Mouse (Mus musculus): ENCODE measurements at regions not wholly inside any gene's neighbourhood (a gene's known extent, or its start where the extent isn't known, plus 50 kb on each side); places are given as distances from the start of the nearest gene placed in this dataset.
A peak's percentile ranks its signal among the peaks of the same experiment; 100 is the strongest.

DNA sequence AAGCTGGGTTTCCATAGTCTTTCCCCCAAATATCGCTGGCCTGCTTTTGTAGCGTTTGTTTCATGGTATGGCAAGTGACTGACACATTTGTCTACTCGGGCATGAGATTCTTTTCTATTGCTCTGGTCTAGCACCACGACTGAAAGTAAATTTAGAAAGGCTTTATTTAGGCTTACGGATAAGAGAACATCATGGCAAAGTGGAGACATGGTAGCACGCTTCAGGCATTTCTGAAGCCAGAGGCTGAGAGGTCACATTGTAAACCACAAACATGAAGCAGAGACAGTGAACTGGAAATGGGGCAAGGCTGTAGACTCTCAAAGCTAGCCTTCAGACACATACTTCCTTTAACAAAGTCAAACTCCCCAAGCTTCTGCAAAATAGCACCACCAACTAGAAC, 93.9 kb downstream of the Cmpk2 start:
- ATAC-seq (ENCODE audit: low FRiP score): no peak
- Histone ChIP-seq H3K27ac (no peak overlapping the region), H3K27me3 (no peaks in the 10 kb centered on the region), H3K36me3 (no peaks in the 10 kb centered on the region), H3K9ac (no peak overlapping the region), H3K4me2 (replicated peaks) (no peak overlapping the region), H3K9me3 (replicated peaks) (no peaks in the 10 kb centered on the region), H3K4me1 (no peaks in the 10 kb centered on the region), H3K4me3 (no peak overlapping the region)
- 83% methylated on average over 6 of the region's 6 CpGs for WGBS

GRCm38 (mm10) chr12:26559560-26559959, 90.6 kb downstream of the Cmpk2 start:
- Histone ChIP-seq H3K9ac (no peak overlapping the region), H3K4me1 (peaks cover 13% of the 10 kb centered on the region), H3K27me3 (no peaks in the 10 kb centered on the region), H3K36me3 (no peaks in the 10 kb centered on the region), H3K4me2 (replicated peaks) (no peak overlapping the region), H3K4me3 (no peak overlapping the region), H3K9me3 (replicated peaks) (no peaks in the 10 kb centered on the region), H3K27ac (no peak overlapping the region)
- no peak for ATAC-seq (ENCODE audit: low FRiP score)
- WGBS: 75% methylated on average over 3 of the region's 3 CpGs

DNA sequence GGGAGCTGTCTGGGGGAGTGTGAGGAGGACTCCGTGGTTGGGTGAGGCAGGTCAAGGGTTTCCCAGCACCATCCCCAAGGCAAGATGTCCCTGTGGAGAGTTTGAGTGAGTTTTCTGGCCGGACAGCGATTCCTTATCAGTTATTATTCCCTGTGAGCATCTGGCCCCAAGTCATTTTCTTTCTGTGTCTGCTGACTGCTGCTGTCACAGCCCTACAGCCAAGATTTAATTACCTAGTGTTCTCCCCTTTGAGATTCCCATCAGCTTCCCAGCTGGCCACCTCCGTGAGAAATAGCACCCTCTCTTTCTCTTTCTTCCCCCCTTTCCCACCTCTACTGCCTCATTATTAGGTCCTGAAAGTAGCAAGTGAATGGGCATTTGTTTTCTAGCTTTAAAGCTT, 88.4 kb downstream of the Cmpk2 start:
- Histone ChIP-seq H3K36me3 (no peaks in the 10 kb centered on the region), H3K27ac (peak overlapping the region; percentile 80), H3K4me3 (no peak overlapping the region), H3K9ac (no peak overlapping the region), H3K9me3 (replicated peaks) (no peaks in the 10 kb centered on the region), H3K27me3 (no peaks in the 10 kb centered on the region), H3K4me2 (replicated peaks) (no peak overlapping the region), H3K4me1 (peaks cover 13% of the 10 kb centered on the region)
- ATAC-seq (ENCODE audit: low FRiP score): no peak; the same call in 1 of the 2 replicates
- 5% methylated on average over 4 of the region's 4 CpGs for WGBS

- 0 out of 2 replicates have a peak, but pooled peaks have one; percentile 43 for ATAC-seq (ENCODE audit: low FRiP score)
- Histone ChIP-seq H3K9me3 (replicated peaks) (no peaks in the 10 kb centered on the region), H3K4me1 (peaks cover 15% of the 10 kb centered on the region; the same call in 1 of the 2 replicates), H3K9ac (no peak overlapping the region), H3K36me3 (no peaks in the 10 kb centered on the region), H3K4me2 (replicated peaks) (no peak overlapping the region), H3K27me3 (no peaks in the 10 kb centered on the region), H3K27ac (peak overlapping the region; percentile 40), H3K4me3 (no peak overlapping the region)
- WGBS: 57% methylated on average over 10 of the region's 10 CpGs
Observed at GRCm38 (mm10) chr12:26551168-26551926, 82.3 kb downstream of the Cmpk2 start.

GRCm38 (mm10) chr12:26547466-26547865, 78.5 kb downstream of the Cmpk2 start:
- ATAC-seq (ENCODE audit: low FRiP score): no peak
- 36% methylated on average over 1 of the region's 1 CpGs for WGBS
- H3K27me3 ChIP-seq: no peaks in the 10 kb centered on the region
- no peak overlapping the region for H3K4me2 ChIP-seq (replicated peaks)
- no peak overlapping the region for H3K27ac ChIP-seq
- H3K9ac ChIP-seq: no peak overlapping the region
- H3K9me3 ChIP-seq (replicated peaks): no peaks in the 10 kb centered on the region
- H3K36me3 ChIP-seq: no peaks in the 10 kb centered on the region
- no peak overlapping the region for H3K4me3 ChIP-seq
- peaks cover 18% of the 10 kb centered on the region; the same call in 1 of the 2 replicates for H3K4me1 ChIP-seq

DNA sequence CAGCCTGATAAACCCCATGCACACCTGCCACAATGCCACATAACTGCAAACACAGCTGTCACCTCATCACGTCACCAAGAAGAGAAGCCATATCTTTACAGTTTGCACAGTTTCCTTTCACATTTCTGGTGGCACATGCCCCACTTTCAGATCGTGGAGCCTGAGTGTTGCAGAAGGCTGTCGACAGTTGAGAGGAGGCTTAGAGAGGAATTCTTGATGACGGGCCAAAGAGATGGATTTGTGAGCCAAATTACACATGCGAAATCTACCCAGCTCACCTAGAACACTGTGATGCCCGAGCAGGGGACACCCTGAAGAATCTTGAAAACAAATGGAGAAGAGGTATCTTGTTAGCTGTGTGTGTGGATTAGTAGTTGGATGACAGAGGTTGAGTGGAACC, 77.4 kb downstream of the Cmpk2 start:
- Histone ChIP-seq H3K9me3 (replicated peaks) (no peaks in the 10 kb centered on the region), H3K36me3 (no peaks in the 10 kb centered on the region), H3K4me2 (replicated peaks) (no peak overlapping the region), H3K27ac (no peak overlapping the region), H3K27me3 (no peaks in the 10 kb centered on the region), H3K4me3 (no peak overlapping the region), H3K4me1 (peaks cover 13% of the 10 kb centered on the region; the same call in 1 of the 2 replicates), H3K9ac (no peak overlapping the region)
- 87% methylated on average over 6 of the region's 6 CpGs for WGBS
- ATAC-seq (ENCODE audit: low FRiP score): no peak

DNA sequence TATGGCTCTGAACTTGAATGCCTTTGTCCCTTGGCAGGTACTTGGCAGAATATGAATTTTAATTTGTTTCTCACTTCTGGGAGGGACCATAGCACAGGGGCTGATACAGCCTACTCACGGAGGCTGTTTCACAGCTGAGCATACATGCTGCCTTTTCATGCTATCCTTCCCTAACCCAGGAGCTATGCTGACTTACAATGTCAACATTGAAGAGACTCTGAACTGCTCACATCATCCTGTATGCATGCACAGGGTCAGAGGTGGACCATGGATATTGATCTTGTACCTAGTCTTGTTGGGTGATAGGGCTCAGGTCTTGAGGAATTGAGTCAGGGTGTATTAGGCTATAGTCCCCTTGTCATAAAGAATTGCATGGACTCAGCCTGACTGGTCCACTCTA, 74.5 kb downstream of the Cmpk2 start:
- no peak for ATAC-seq (ENCODE audit: low FRiP score)
- H3K4me3 ChIP-seq: no peak overlapping the region
- no peak overlapping the region for H3K9ac ChIP-seq
- H3K27ac ChIP-seq: no peak overlapping the region
- peaks cover 4% of the 10 kb centered on the region; the same call in 1 of the 2 replicates for H3K4me1 ChIP-seq
- no peaks in the 10 kb centered on the region for H3K9me3 ChIP-seq (replicated peaks)
- H3K4me2 ChIP-seq (replicated peaks): no peak overlapping the region
- WGBS: 80% methylated on average over 1 of the region's 1 CpGs
- no peaks in the 10 kb centered on the region for H3K27me3 ChIP-seq
- H3K36me3 ChIP-seq: no peaks in the 10 kb centered on the region

- H3K4me2 ChIP-seq (replicated peaks): no peak overlapping the region
- 28% methylated on average over 2 of the region's 2 CpGs for WGBS
- ATAC-seq (ENCODE audit: low FRiP score): no peak
- no peak overlapping the region for H3K27ac ChIP-seq
- H3K4me3 ChIP-seq: no peak overlapping the region
- H3K27me3 ChIP-seq: no peaks in the 10 kb centered on the region
- H3K9ac ChIP-seq: no peak overlapping the region
- H3K9me3 ChIP-seq (replicated peaks): no peaks in the 10 kb centered on the region
- H3K4me1 ChIP-seq: peaks cover 4% of the 10 kb centered on the region; the same call in 1 of the 2 replicates
- no peaks in the 10 kb centered on the region for H3K36me3 ChIP-seq
Observed at GRCm38 (mm10) chr12:26542451-26542850, 73.4 kb downstream of the Cmpk2 start.

DNA sequence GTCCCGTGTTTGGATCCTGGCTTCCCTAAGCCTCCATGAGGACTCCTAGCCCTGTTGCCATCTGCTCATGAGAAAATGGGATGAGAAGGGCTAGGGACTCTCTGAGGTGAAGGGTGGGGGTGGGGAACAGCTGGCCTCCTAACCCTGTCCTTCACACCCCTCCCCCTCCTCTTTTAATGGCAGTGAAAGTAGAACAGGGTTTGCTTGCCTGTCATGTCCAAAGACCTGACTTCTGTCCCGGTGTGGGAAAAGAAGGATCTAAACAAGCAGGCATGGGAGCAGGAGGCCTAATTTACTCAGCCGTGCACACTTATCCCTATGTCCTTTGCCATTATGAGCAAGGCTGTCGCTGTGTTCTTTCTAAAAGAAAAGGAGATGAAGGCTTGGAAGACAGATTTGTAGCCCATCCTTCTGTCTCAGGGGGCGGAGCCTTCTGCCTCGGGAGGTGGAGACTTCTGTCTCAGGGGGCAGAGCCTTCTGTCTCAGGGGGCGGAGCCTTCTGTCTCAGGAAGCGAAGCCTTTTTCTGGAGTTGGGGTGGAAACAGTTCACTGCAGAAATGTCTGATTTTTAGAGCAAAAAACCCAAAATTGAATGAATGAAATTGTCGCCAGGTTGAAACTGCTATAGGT, 66.4 kb downstream of the Cmpk2 start:
- H3K36me3 ChIP-seq: no peaks in the 10 kb centered on the region
- peak overlapping the region; percentile 95 for H3K27ac ChIP-seq
- 56% methylated on average over 9 of the region's 9 CpGs for WGBS
- 0 out of 2 replicates have a peak, but pooled peaks have one; percentile 9 for ATAC-seq (ENCODE audit: low FRiP score)
- H3K4me3 ChIP-seq: no peak overlapping the region
- H3K4me2 ChIP-seq (replicated peaks): no peak overlapping the region
- no peaks in the 10 kb centered on the region for H3K27me3 ChIP-seq
- peaks cover 22% of the 10 kb centered on the region for H3K4me1 ChIP-seq
- H3K9me3 ChIP-seq (replicated peaks): no peaks in the 10 kb centered on the region
- H3K9ac ChIP-seq: no peak overlapping the region

GRCm38 (mm10) chr12:26534229-26535105, 65.5 kb downstream of the Cmpk2 start:
- ATAC-seq (ENCODE audit: low FRiP score): peak; percentile 79
- 15% methylated on average over 9 of the region's 9 CpGs for WGBS
- no peaks in the 10 kb centered on the region for H3K9me3 ChIP-seq (replicated peaks)
- H3K4me1 ChIP-seq: peaks cover 22% of the 10 kb centered on the region
- peak overlapping the region; percentile 38; the same call in 1 of the 2 replicates for H3K9ac ChIP-seq
- H3K4me2 ChIP-seq (replicated peaks): peak overlapping the region; percentile 42
- H3K27ac ChIP-seq: peak overlapping the region; percentile 95
- no peak overlapping the region for H3K4me3 ChIP-seq
- H3K27me3 ChIP-seq: no peaks in the 10 kb centered on the region
- no peaks in the 10 kb centered on the region for H3K36me3 ChIP-seq

DNA sequence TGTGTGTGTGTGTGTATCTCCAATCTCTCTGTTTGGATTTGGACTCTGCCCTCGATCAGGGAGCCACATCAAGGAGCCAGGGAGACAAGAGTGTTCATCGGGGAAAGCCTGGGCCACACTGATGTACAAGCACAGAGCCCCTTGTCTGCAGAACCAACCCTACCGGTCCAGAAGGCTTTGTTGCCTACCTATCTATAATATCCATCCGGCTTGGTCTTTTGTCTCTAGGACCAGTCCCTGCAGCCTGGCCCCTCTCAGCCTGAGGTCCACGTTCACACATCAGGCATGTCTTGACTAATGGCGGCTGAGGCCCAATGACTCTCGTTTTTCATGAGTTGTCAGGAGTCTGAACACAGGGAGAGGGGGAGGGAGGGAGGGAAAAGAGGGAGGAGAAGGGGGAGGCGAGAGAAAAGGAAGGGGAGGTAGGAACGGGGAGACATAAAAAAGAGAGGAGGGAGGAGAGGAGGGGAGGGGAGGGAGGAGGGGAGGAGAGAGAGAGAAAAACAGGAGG, 64.7 kb downstream of the Cmpk2 start:
- ATAC-seq (ENCODE audit: low FRiP score): peak; percentile 80
- H3K4me2 ChIP-seq (replicated peaks): peak overlapping the region; percentile 42
- H3K9me3 ChIP-seq (replicated peaks): no peaks in the 10 kb centered on the region
- no peaks in the 10 kb centered on the region; the same call in 1 of the 2 replicates for H3K27me3 ChIP-seq
- H3K4me1 ChIP-seq: peaks cover 22% of the 10 kb centered on the region
- no peak overlapping the region; the same call in 1 of the 2 replicates for H3K4me3 ChIP-seq
- WGBS: 22% methylated on average over 9 of the region's 9 CpGs
- no peaks in the 10 kb centered on the region for H3K36me3 ChIP-seq
- peak overlapping the region; percentile 38; the same call in 1 of the 2 replicates for H3K9ac ChIP-seq
- peak overlapping the region; percentile 95 for H3K27ac ChIP-seq

Measured in hindbrain, embryonic 12.5 days (tissue).